Mouse (Mus musculus): ENCODE results near the gene Tgif2.

DNA sequence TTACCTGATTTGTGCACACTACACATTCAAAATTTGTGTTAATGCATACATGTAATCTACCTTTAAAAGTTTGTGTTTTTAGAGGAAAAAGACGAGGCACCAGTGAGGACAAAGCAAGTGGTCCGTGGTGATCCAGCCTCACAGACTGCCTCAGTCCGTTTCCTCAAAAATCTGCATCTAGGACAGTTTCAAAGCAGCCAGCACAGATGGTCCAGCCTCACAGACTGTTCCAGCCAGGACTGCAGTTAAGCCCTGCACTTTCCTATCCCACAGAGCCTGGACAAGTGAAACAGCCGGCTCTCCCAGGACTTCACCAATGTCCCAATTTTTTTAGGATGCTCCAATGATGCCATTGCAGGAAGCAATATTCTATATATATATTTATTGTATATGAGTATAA lies 38.8 kb upstream of the Tgif2 start:
- no peak for TF ChIP-seq POLR2A (IDR thresholded peaks at IDR 0.05; ENCODE audit: extremely low read depth, insufficient read depth, low read length)
- no peak for TF ChIP-seq CTCF (IDR thresholded peaks at IDR 0.05; ENCODE audit: low read depth, low read length)
